Mouse (Mus musculus) myocyte (in vitro differentiated cells): ENCODE measurements around the gene Uqcc1. TPM values are rescaled to one million over a fixed set of nuclear protein-coding genes. Genes with fewer than 3 reads are reported as not detected.

Experiments
- H3K27me3 ChIP-seq: one replicate; pipeline ENCODE4 v1.6.1; 2011; ENCODE audit not compliant: control insufficient read depth, insufficient read depth, insufficient read length
- H3K36me3 ChIP-seq: one replicate; pipeline ENCODE4 v1.6.1; 2011; ENCODE audit not compliant: control insufficient read depth, insufficient read depth
- H3K4me2 ChIP-seq: one replicate; pipeline ENCODE4 v1.6.1; 2011; ENCODE audit warnings: low read depth, control low read depth
- H3K4me3 ChIP-seq: one replicate; pipeline ENCODE4 v1.5.1; 2011; ENCODE audit warnings: mild to moderate bottlenecking, control low read depth, moderate library complexity
- H3K79me2 ChIP-seq: one replicate; pipeline ENCODE4 v1.6.1; 2011; ENCODE audit not compliant: control insufficient read depth, insufficient read depth
- H3ac ChIP-seq: one replicate; pipeline ENCODE4 v1.6.1; 2011; ENCODE audit not compliant: control insufficient read depth, insufficient read length
- CEBPB ChIP-seq: IDR thresholded peaks from 2 replicates; pipeline ENCODE4 v1.6.1; 2011; ENCODE audit warnings: mild to moderate bottlenecking, moderate library complexity; ENCODE audit not compliant: poor library complexity, insufficient read depth, severe bottlenecking
- E2F4 ChIP-seq: IDR thresholded peaks from one replicate; pipeline ENCODE4 v1.6.1; 2011; ENCODE audit warnings: mild to moderate bottlenecking, control low read depth, moderate library complexity; ENCODE audit not compliant: insufficient read depth
- MAX ChIP-seq: IDR thresholded peaks from one replicate; pipeline ENCODE4 v1.6.1; 2011; ENCODE audit warnings: low read depth, mild to moderate bottlenecking, control low read depth
- MYOD1 ChIP-seq, 3 experiments: IDR thresholded peaks; one replicate each; pipeline ENCODE4 v1.6.1; 2011; ENCODE audit warnings: control low read depth in 2 of 3, low read depth in 2 of 3, mild to moderate bottlenecking in 2 of 3, moderate library complexity in 1 of 3; ENCODE audit not compliant: insufficient read length in 2 of 3, control insufficient read depth in 1 of 3
- MYOG ChIP-seq, 3 experiments: IDR thresholded peaks; one replicate each; pipeline ENCODE4 v1.6.1; 2011; ENCODE audit warnings: control low read depth in 2 of 3, low read depth in 2 of 3, mild to moderate bottlenecking in 2 of 3; ENCODE audit not compliant: insufficient read length in 2 of 3, control insufficient read depth in 1 of 3, insufficient read depth in 1 of 3
- POLR2A ChIP-seq: IDR thresholded peaks from one replicate; pipeline ENCODE4 v1.6.1; 2011; ENCODE audit warnings: low read depth, mild to moderate bottlenecking, control low read depth, moderate library complexity; ENCODE audit not compliant: insufficient read length
- POLR2AphosphoS2 ChIP-seq: IDR thresholded peaks from one replicate; pipeline ENCODE4 v1.6.1; 2011; ENCODE audit warnings: low read depth, control low read depth; ENCODE audit not compliant: insufficient read length
- REST ChIP-seq: IDR thresholded peaks from one replicate; pipeline ENCODE4 v1.6.1; 2011; ENCODE audit warnings: mild to moderate bottlenecking, control low read depth, moderate library complexity; ENCODE audit not compliant: insufficient read depth, insufficient read length
- SRF ChIP-seq: IDR thresholded peaks from one replicate; pipeline ENCODE4 v1.6.1; 2011; ENCODE audit warnings: low read depth; ENCODE audit not compliant: control insufficient read depth, insufficient read length
- TCF12 ChIP-seq: IDR thresholded peaks from one replicate; pipeline ENCODE4 v1.6.1; 2011; ENCODE audit warnings: mild to moderate bottlenecking, control low read depth; ENCODE audit not compliant: poor library complexity, insufficient read depth, severe bottlenecking
- TCF3 ChIP-seq: IDR thresholded peaks from one replicate; pipeline ENCODE4 v1.6.1; 2011; ENCODE audit warnings: low read depth, control low read depth; ENCODE audit not compliant: insufficient read length
- USF1 ChIP-seq: IDR thresholded peaks from one replicate; pipeline ENCODE4 v1.6.1; 2011; ENCODE audit warnings: low read depth, mild to moderate bottlenecking, control low read depth, moderate library complexity
- polyA plus RNA-seq: library from polyadenylated mRNA; unstranded; fragments of >200 nt; fragmentation: generic; extraction: Trizol; gene quantifications from one replicate; pipeline ENCODE4 v1.2.1, GENCODE M21; 2012; ENCODE audit warnings: missing spikeins

The Uqcc1 gene
- polyA plus RNA-seq, 1 experiment, result 96.2 TPM

GRCm38 (mm10) chr2:155868320-155868719 lies 61.8 kb downstream of the Uqcc1 start:
- Histone ChIP-seq H3K4me3 (no peak overlapping the region), H3K4me2 (no peak overlapping the region), H3K36me3 (peaks cover 5% of the 10 kb centered on the region), H3K27me3 (no peaks in the 10 kb centered on the region), H3K79me2 (no peaks in the 10 kb centered on the region), H3ac (no peak overlapping the region)
- TF ChIP-seq E2F4 (no peak), MAX (no peak), REST (no peak), POLR2A (no peak), MYOG (IDR thresholded peaks at IDR 0.05; ENCODE audit: control insufficient read depth in 1 of 3, insufficient read depth in 1 of 3, insufficient read length in 2 of 3, low read depth in 2 of 3) (no peak), CEBPB (no peak), USF1 (no peak), SRF (no peak), MYOD1 (IDR thresholded peaks at IDR 0.05; ENCODE audit: control insufficient read depth in 1 of 3, insufficient read length in 2 of 3, low read depth in 2 of 3) (no peak)

- Histone ChIP-seq H3K36me3 (peaks cover 5% of the 10 kb centered on the region), H3K27me3 (no peaks in the 10 kb centered on the region), H3K4me2 (no peak overlapping the region), H3K79me2 (no peaks in the 10 kb centered on the region), H3K4me3 (no peak overlapping the region), H3ac (no peak overlapping the region)
- TF ChIP-seq MYOD1 (IDR thresholded peaks at IDR 0.05; ENCODE audit: control insufficient read depth in 1 of 3, insufficient read length in 2 of 3, low read depth in 2 of 3) (no peak), SRF (no peak)
Observed at GRCm38 (mm10) chr2:155863301-155863867, 66.7 kb downstream of the Uqcc1 start.

GRCm38 (mm10) chr2:155862573-155863300 lies 67.4 kb downstream of the Uqcc1 start:
- peaks cover 5% of the 10 kb centered on the region for H3K36me3 ChIP-seq
- no peak for TF ChIP-seq MAX
- no peak for TF ChIP-seq MYOG (IDR thresholded peaks at IDR 0.05; ENCODE audit: control insufficient read depth in 1 of 3, insufficient read depth in 1 of 3, insufficient read length in 2 of 3, low read depth in 2 of 3)
- no peak for TF ChIP-seq REST
- no peak for TF ChIP-seq MYOD1 (IDR thresholded peaks at IDR 0.05; ENCODE audit: control insufficient read depth in 1 of 3, insufficient read length in 2 of 3, low read depth in 2 of 3)
- no peak for TF ChIP-seq POLR2A
- H3ac ChIP-seq, result no peak overlapping the region
- H3K79me2 ChIP-seq, result no peaks in the 10 kb centered on the region
- no peaks in the 10 kb centered on the region for H3K27me3 ChIP-seq
- no peak overlapping the region for H3K4me3 ChIP-seq
- H3K4me2 ChIP-seq, result no peak overlapping the region

GRCm38 (mm10) chr2:155861581-155861980 lies 68.5 kb downstream of the Uqcc1 start:
- H3K4me3 ChIP-seq, result no peak overlapping the region
- H3K4me2 ChIP-seq, result no peak overlapping the region
- no peaks in the 10 kb centered on the region for H3K36me3 ChIP-seq
- no peaks in the 10 kb centered on the region for H3K27me3 ChIP-seq
- H3ac ChIP-seq, result no peak overlapping the region
- TF ChIP-seq MAX (no peak), E2F4 (no peak), MYOG (IDR thresholded peaks at IDR 0.05; ENCODE audit: control insufficient read depth in 1 of 3, insufficient read depth in 1 of 3, insufficient read length in 2 of 3, low read depth in 2 of 3) (no peak), MYOD1 (IDR thresholded peaks at IDR 0.05; ENCODE audit: control insufficient read depth in 1 of 3, insufficient read length in 2 of 3, low read depth in 2 of 3) (no peak), POLR2A (no peak), SRF (no peak), CEBPB (no peak), POLR2AphosphoS2 (no peak), TCF3 (no peak), USF1 (no peak), TCF12 (no peak), REST (no peak)
- no peaks in the 10 kb centered on the region for H3K79me2 ChIP-seq

GRCm38 (mm10) chr2:155860102-155860501 lies 70.0 kb downstream of the Uqcc1 start:
- TF ChIP-seq E2F4 (no peak), CEBPB (no peak), SRF (no peak), TCF3 (no peak), POLR2AphosphoS2 (no peak), MYOD1 (IDR thresholded peaks at IDR 0.05; ENCODE audit: control insufficient read depth in 1 of 3, insufficient read length in 2 of 3, low read depth in 2 of 3) (no peak), MYOG (IDR thresholded peaks at IDR 0.05; ENCODE audit: control insufficient read depth in 1 of 3, insufficient read depth in 1 of 3, insufficient read length in 2 of 3, low read depth in 2 of 3) (no peak), POLR2A (no peak), REST (no peak), USF1 (no peak), TCF12 (no peak), MAX (no peak)
- Histone ChIP-seq H3K27me3 (no peaks in the 10 kb centered on the region), H3K36me3 (no peaks in the 10 kb centered on the region), H3K79me2 (no peaks in the 10 kb centered on the region), H3ac (no peak overlapping the region), H3K4me2 (no peak overlapping the region), H3K4me3 (no peak overlapping the region)
